Mouse (Mus musculus) intestine, postnatal 0 days (tissue): ENCODE measurements around the gene Fam184a. TPM values are rescaled to one million over a fixed set of nuclear protein-coding genes. Genes with fewer than 3 reads are reported as not detected.
"Not testable (repeated sequence)": the region's sequence is repeated elsewhere in the genome, so short reads cannot be mapped to it uniquely, and the experiment has no call there.

Experiments used
- ATAC-seq: fragments of 200-750 bp; cut with Nextera tagmentation; 2 replicates; pipeline ENCODE4 v1.8.0; 2017; ENCODE audit warnings: mild to moderate bottlenecking, moderate TSS enrichment, moderate library complexity
- H3K27ac ChIP-seq: fragments of 300-500 bp; sonication (generic); 2 replicates; pipeline ENCODE4 v1.5.1; 2014; ENCODE audit warnings: mild to moderate bottlenecking, low read depth, low read length, moderate library complexity
- H3K27me3 ChIP-seq: fragments of 300-500 bp; sonication (generic); replicated peaks from 2 replicates; pipeline ENCODE4 v1.6.1; 2014; ENCODE audit warnings: low read length, mixed read lengths; ENCODE audit not compliant: control insufficient read depth, insufficient read depth
- H3K36me3 ChIP-seq: fragments of 300-500 bp; sonication (generic); 2 replicates; pipeline ENCODE4 v1.6.1; 2014; ENCODE audit warnings: mild to moderate bottlenecking, moderate library complexity; ENCODE audit not compliant: control insufficient read depth, insufficient read depth
- H3K4me1 ChIP-seq: fragments of 300-500 bp; sonication (generic); replicated peaks from 2 replicates; pipeline ENCODE4 v1.6.1; 2014; ENCODE audit warnings: antibody characterized with exemption, low read length, mixed read lengths; ENCODE audit not compliant: control insufficient read depth, insufficient read depth
- H3K4me2 ChIP-seq: fragments of 300-500 bp; sonication (generic); replicated peaks from 2 replicates; pipeline ENCODE4 v1.6.1; 2014; ENCODE audit warnings: low read depth, mild to moderate bottlenecking, moderate library complexity
- H3K4me3 ChIP-seq: fragments of 300-500 bp; sonication (generic); 2 replicates; pipeline ENCODE4 v1.5.1; 2014; ENCODE audit warnings: low read depth, low read length
- H3K9ac ChIP-seq: fragments of 300-500 bp; sonication (generic); 2 replicates; pipeline ENCODE4 v1.6.1; 2014; ENCODE audit warnings: mild to moderate bottlenecking, low read depth, low read length
- H3K9me3 ChIP-seq: fragments of 300-500 bp; sonication (generic); 2 replicates; pipeline ENCODE4 v1.6.1; 2016; ENCODE audit warnings: mixed run types; ENCODE audit not compliant: control insufficient read depth
- CTCF ChIP-seq: sonication (generic); IDR thresholded peaks from 2 replicates; pipeline ENCODE4 v1.5.1; 2016; ENCODE audit warnings: low read depth, mild to moderate bottlenecking, control low read depth, antibody characterized with exemption, moderate library complexity
- WGBS: fragments of 180-500 bp; shearing (Covaris S2); extraction: QIAGEN DNeasy Blood & Tissue Kit; methylation state at CpG from one replicate; pipeline ENCODE4 v1.1.7; 2014; 5-methylcytosine and 5-hydroxymethylcytosine counted together
- polyA plus RNA-seq: library from polyadenylated mRNA; unstranded; fragments of >200 nt; fragmentation: Nextera tagmentation; extraction: Ambion mirVana; gene quantifications from 2 replicates; pipeline ENCODE4 v1.2.1, GENCODE M21; 2015

The Fam184a gene
- polyA plus RNA-seq, 1 experiment from 2014 or later: 0.56 TPM

- no peak for TF ChIP-seq CTCF
- Histone ChIP-seq H3K27me3 (no peaks in the 10 kb centered on the region), H3K9me3 (no peaks in the 10 kb centered on the region), H3K36me3 (no peaks in the 10 kb centered on the region), H3K9ac (no peak overlapping the region), H3K4me2 (no peak overlapping the region), H3K4me1 (no peaks in the 10 kb centered on the region), H3K4me3 (no peak overlapping the region), H3K27ac (no peak overlapping the region)
- 58% methylated on average over 3 of the region's 3 CpGs for WGBS
- no peak for ATAC-seq
These were observed 65.1 kb downstream of the Fam184a start for GRCm38 (mm10) chr10:53685806-53686205.

GRCm38 (mm10) chr10:53683226-53683625 is 67.7 kb downstream of the Fam184a start:
- Histone ChIP-seq H3K9ac (no peak overlapping the region), H3K4me2 (no peak overlapping the region), H3K36me3 (no peaks in the 10 kb centered on the region), H3K27me3 (no peaks in the 10 kb centered on the region), H3K27ac (no peak overlapping the region), H3K4me3 (no peak overlapping the region), H3K4me1 (no peaks in the 10 kb centered on the region), H3K9me3 (no peaks in the 10 kb centered on the region)
- ATAC-seq: no peak
- no peak for TF ChIP-seq CTCF
- WGBS: 68% methylated on average over 5 of the region's 5 CpGs

GRCm38 (mm10) chr10:53679690-53680557 is 71.0 kb downstream of the Fam184a start:
- WGBS: 62% methylated on average over 6 of the region's 6 CpGs
- Histone ChIP-seq H3K27me3 (no peaks in the 10 kb centered on the region), H3K4me1 (no peaks in the 10 kb centered on the region), H3K27ac (no peak overlapping the region), H3K9me3 (no peaks in the 10 kb centered on the region), H3K36me3 (no peaks in the 10 kb centered on the region), H3K9ac (no peak overlapping the region), H3K4me2 (no peak overlapping the region), H3K4me3 (no peak overlapping the region)
- TF ChIP-seq CTCF: no peak
- ATAC-seq: no peak

GRCm38 (mm10) chr10:53661788-53662187 is 89.1 kb downstream of the Fam184a start:
- H3K9me3 ChIP-seq: no peaks in the 10 kb centered on the region
- no peak for ATAC-seq
- no peaks in the 10 kb centered on the region for H3K4me1 ChIP-seq
- H3K9ac ChIP-seq: no peak overlapping the region
- H3K4me2 ChIP-seq: no peak overlapping the region
- no peak overlapping the region for H3K27ac ChIP-seq
- H3K36me3 ChIP-seq: no peaks in the 10 kb centered on the region
- no peaks in the 10 kb centered on the region for H3K27me3 ChIP-seq
- WGBS: 88% methylated on average over 4 of the region's 4 CpGs
- no peak overlapping the region for H3K4me3 ChIP-seq
- TF ChIP-seq CTCF: no peak

- not testable (repeated sequence) for H3K9ac ChIP-seq, H3K4me1 ChIP-seq, H3K4me3 ChIP-seq, H3K27me3 ChIP-seq, H3K27ac ChIP-seq, ATAC-seq, H3K9me3 ChIP-seq, H3K4me2 ChIP-seq, H3K36me3 ChIP-seq
- TF ChIP-seq CTCF: peak; percentile 42; the same call in 1 of the 2 replicates
- WGBS: 74% methylated on average over 5 of the region's 5 CpGs
These were observed 96.7 kb downstream of the Fam184a start for GRCm38 (mm10) chr10:53654239-53654638.

GRCm38 (mm10) chr10:53650683-53651082 is 100.2 kb downstream of the Fam184a start:
- TF ChIP-seq CTCF: no peak
- no peaks in the 10 kb centered on the region for H3K9me3 ChIP-seq
- no peak overlapping the region for H3K4me3 ChIP-seq
- H3K36me3 ChIP-seq: no peaks in the 10 kb centered on the region
- no peak for ATAC-seq
- no peak overlapping the region for H3K9ac ChIP-seq
- H3K27me3 ChIP-seq: no peaks in the 10 kb centered on the region
- no peak overlapping the region for H3K27ac ChIP-seq
- 87% methylated on average over 2 of the region's 2 CpGs for WGBS
- H3K4me2 ChIP-seq: no peak overlapping the region
- H3K4me1 ChIP-seq: no peaks in the 10 kb centered on the region
